Mouse (Mus musculus) central nervous system, embryonic 11.5 days (tissue): ENCODE data around the gene Gpr83. TPM values are rescaled to one million over a fixed set of nuclear protein-coding genes. Genes with fewer than 3 reads are reported as not detected.

Experiments used
- polyA plus RNA-seq: library from polyadenylated mRNA; depleted of rRNA; stranded (reverse); fragments of >200 nt; gene quantifications from 2 replicates; pipeline ENCODE4 v1.2.3, GENCODE M21; 2012; rRNA removed

Gpr83 gene
- polyA plus RNA-seq, result 0.28 and 0.47 TPM in 2 replicates

GRCm38 (mm10) chr9:14859868-14860639 is at the start of gene Gpr83:
Gpr83 (plus strand) TSS chr9:14860210.

GRCm38 (mm10) chr9:14903581-14904378 is 43.8 kb downstream of the Gpr83 start, which contains the start of gene Izumo1r:
Izumo1r (minus strand) TSS chr9:14903949.

Other genes starting within 250 kb of the Gpr83 start
- 29.9 and 38.8 TPM in 2 replicates for gene Amotl1, start 215.2 kb upstream of the Gpr83 start, polyA plus RNA-seq
- 0.13 and 0.17 TPM in 2 replicates for gene Piwil4, start 119.5 kb upstream of the Gpr83 start, polyA plus RNA-seq
- gene Fut4, start 107.8 kb upstream of the Gpr83 start, polyA plus RNA-seq, result 0.98 and 2.0 TPM in 2 replicates
- 0.15 and 0.40 TPM in 2 replicates for gene 1700012B09Rik, start 89.2 kb upstream of the Gpr83 start, polyA plus RNA-seq
- 23.2 and 23.7 TPM in 2 replicates for gene Mre11a, start 75.6 kb upstream of the Gpr83 start, polyA plus RNA-seq
- 33.5 and 38.4 TPM in 2 replicates for gene Ankrd49, start 75.4 kb upstream of the Gpr83 start, polyA plus RNA-seq
- 0.11 TPM in 1 of 2 replicates, not detected in the other for gene Izumo1r, start 43.7 kb downstream of the Gpr83 start, polyA plus RNA-seq
- gene Panx1, start 185.3 kb downstream of the Gpr83 start, polyA plus RNA-seq, result 57.3 and 63.9 TPM in 2 replicates